Mouse (Mus musculus): Measurements from ENCODE around the gene Acadvl.

- TF ChIP-seq CTCF (conservative IDR thresholded peaks at IDR 0.05; ENCODE audit: insufficient read depth, insufficient read length, low read depth, low read length) (no peak), POLR2A (IDR thresholded peaks at IDR 0.05; ENCODE audit: low read depth, low read length) (no peak)
These were observed 15.6 kb upstream of the Acadvl start for GRCm38 (mm10) chr11:70030651-70031320.

Data from kidney, adult 2 months (tissue).